Mouse (Mus musculus) left cerebral cortex, postnatal 36 days (tissue): ENCODE data around the gene Anxa8. TPM values are rescaled to one million over a fixed set of nuclear protein-coding genes. Genes with fewer than 3 reads are reported as not detected.

Experiments
- DNase-seq, 2 experiments: peaks; one replicate each; pipeline ENCODE4 v3.0.0; 2021 to 2022; ENCODE audit warnings: low spot score in 2 of 2, mixed read lengths in 1 of 2
- intact Hi-C: fragments of 180-260 bp; cut with DNase I; formaldehyde crosslinking; loops from one replicate; pipeline ENCODE4 v1.15.1; 2025
- total RNA-seq, 2 experiments: library from RNA; stranded (reverse); gene quantifications; 2 replicates each; pipeline ENCODE4 v1.2.3; 2021

Gene Anxa8
- total RNA-seq = under 1 TPM; 0.49 to 0.91 TPM

GRCm38 (mm10) chr14:34085731-34086130, at the start of gene Anxa8:
Gene Anxa8, plus strand, starts transcription at chr14:34085981.
- no peak for DNase-seq
- intact Hi-C loops = loop anchor here (10.0 kb wide), 2 partner anchors 289 to 689 kb away; partner anchors contain the start of genes Mmrn2 and Sncg

- intact Hi-C loops = no loop called here
- no peak for DNase-seq
Measured at GRCm38 (mm10) chr14:34041241-34041640, 44.5 kb upstream of the Anxa8 start.

- no peak for DNase-seq
- intact Hi-C loops = no loop called here
Measured at GRCm38 (mm10) chr14:34043341-34043740, 42.4 kb upstream of the Anxa8 start.

GRCm38 (mm10) chr14:34050101-34050779, 35.5 kb upstream of the Anxa8 start:
- no peak for DNase-seq
- intact Hi-C loops = no loop called here

- intact Hi-C loops = no loop called here
- no peak for DNase-seq
Measured at GRCm38 (mm10) chr14:34052516-34052915, 33.3 kb upstream of the Anxa8 start, which contains the start of gene Antxrl. Gene Antxrl, plus strand, starts transcription at chr14:34052707.

GRCm38 (mm10) chr14:34071665-34072064, 14.1 kb upstream of the Anxa8 start:
- no peak for DNase-seq
- intact Hi-C loops = no loop called here

- intact Hi-C loops = no loop called here
- DNase-seq = no peak
Measured at GRCm38 (mm10) chr14:34075346-34075745, 10.4 kb upstream of the Anxa8 start.

GRCm38 (mm10) chr14:34077222-34077621, 8.6 kb upstream of the Anxa8 start:
- no peak for DNase-seq
- intact Hi-C loops = no loop called here

GRCm38 (mm10) chr14:34078293-34078692, 7.5 kb upstream of the Anxa8 start:
- intact Hi-C loops = no loop called here
- DNase-seq = no peak

- intact Hi-C loops = loop anchor here (2.0 to 10.0 kb wide), 4 partner anchors 24 to 694 kb away; partner anchors contain the start of genes Mmrn2 and Sncg
- peak; percentile 41 to 63 for DNase-seq
Measured at GRCm38 (mm10) chr14:34080321-34080997, 5.3 kb upstream of the Anxa8 start.

- intact Hi-C loops = loop anchor here (10.0 kb wide), 2 partner anchors 288 to 688 kb away; partner anchors contain the start of genes Mmrn2 and Sncg
- DNase-seq = no peak
Measured at GRCm38 (mm10) chr14:34086806-34087205, 1.0 kb downstream of the Anxa8 start.

- DNase-seq = no peak
- intact Hi-C loops = loop anchor here (10.0 kb wide), 2 partner anchors 287 to 687 kb away; partner anchors contain the start of genes Mmrn2 and Sncg
Measured at GRCm38 (mm10) chr14:34087856-34088398, 2.1 kb downstream of the Anxa8 start.

- DNase-seq = no peak
- intact Hi-C loops = loop anchor here (10.0 kb wide), 2 partner anchors 285 to 685 kb away; partner anchors contain the start of genes Mmrn2 and Sncg
Measured at GRCm38 (mm10) chr14:34089796-34090195, 4.0 kb downstream of the Anxa8 start.

GRCm38 (mm10) chr14:34091475-34091874, 5.7 kb downstream of the Anxa8 start:
- DNase-seq = no peak
- intact Hi-C loops = no loop called here

GRCm38 (mm10) chr14:34092856-34093255, 7.1 kb downstream of the Anxa8 start:
- intact Hi-C loops = no loop called here
- no peak for DNase-seq

GRCm38 (mm10) chr14:34096161-34096560, 10.4 kb downstream of the Anxa8 start:
- no peak for DNase-seq
- intact Hi-C loops = no loop called here

- intact Hi-C loops = no loop called here
- DNase-seq = no peak
Measured at GRCm38 (mm10) chr14:34102601-34103000, 16.8 kb downstream of the Anxa8 start, which contains the start of gene A630023A22Rik. Gene A630023A22Rik, minus strand, starts transcription at chr14:34102754.

GRCm38 (mm10) chr14:34103855-34104254, 18.1 kb downstream of the Anxa8 start:
- intact Hi-C loops = loop anchor here (2.0 kb wide), 1 partner anchor 23 kb away; no protein-coding TSS in a partner anchor
- DNase-seq = no peak

- intact Hi-C loops = loop anchor here (2.0 kb wide), 1 partner anchor 24 kb away; no protein-coding TSS in a partner anchor
- peak; percentile 18 to 20 for DNase-seq
Measured at GRCm38 (mm10) chr14:34104892-34105291, 19.1 kb downstream of the Anxa8 start.

GRCm38 (mm10) chr14:34106389-34107062, 20.7 kb downstream of the Anxa8 start:
- intact Hi-C loops = no loop called here
- no peak for DNase-seq
